Mouse (Mus musculus) megakaryocyte, adult 5-6 weeks (primary cell): ENCODE measurements around the gene Zbtb37. TPM values are rescaled to one million over a fixed set of nuclear protein-coding genes. Genes with fewer than 3 reads are reported as not detected.
A peak's percentile ranks its signal among the peaks of the same experiment; 100 is the strongest.
"Not testable (repeated sequence)": the region's sequence is repeated elsewhere in the genome, so short reads cannot be mapped to it uniquely, and the experiment has no call there.

ENCODE experiments used
- ATAC-seq: 2 replicates; pipeline ENCODE4 v1.8.0; 2016; ENCODE audit warnings: mild to moderate bottlenecking, inconsistent platforms; ENCODE audit not compliant: poor library complexity, severe bottlenecking
- total RNA-seq, 2 experiments: library from RNA; stranded (forward) in 1 of 2; stranded (reverse) in 1 of 2; fragments of 153-499, 151-499 nt in 1 of 2; fragments of 221-1000, 200-1000 nt in 1 of 2; gene quantifications; 2 replicates each; pipeline versions ENCODE4 v1.2.3 to v1.2.4; 2015 to 2017

Gene Zbtb37
- total RNA-seq, 2 experiments from 2014 or later: 5.2 to 7.0 TPM

- ATAC-seq: no peak
These were observed 704 bp downstream of the Zbtb37 start for GRCm38 (mm10) chr1:161033856-161034434.

- no peak for ATAC-seq
These were observed 2.3 kb downstream of the Zbtb37 start for GRCm38 (mm10) chr1:161032345-161032744.

- no peak for ATAC-seq
These were observed 2.8 kb downstream of the Zbtb37 start for GRCm38 (mm10) chr1:161031881-161032280.

GRCm38 (mm10) chr1:161030058-161030457 is 4.6 kb downstream of the Zbtb37 start:
- no peak for ATAC-seq

DNA sequence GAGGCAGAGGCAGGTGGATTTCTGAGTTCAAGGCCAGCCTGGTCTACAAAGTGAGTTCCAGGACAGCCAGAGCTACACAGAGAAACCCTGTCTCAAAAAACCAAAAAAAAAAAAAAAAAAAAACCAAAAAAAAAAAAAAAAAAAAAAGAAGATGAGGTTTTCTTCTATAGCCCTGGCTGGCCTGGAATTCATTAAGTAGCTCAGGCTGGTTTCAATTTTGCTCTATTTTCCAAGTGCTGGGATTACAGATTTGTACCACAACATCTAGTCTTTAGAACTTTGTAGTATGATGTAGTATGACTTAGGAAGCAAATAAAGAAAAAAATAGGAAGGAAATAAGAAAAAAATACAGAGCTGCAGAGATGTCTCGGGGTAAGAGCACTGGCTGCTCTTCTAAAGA is 6.2 kb downstream of the Zbtb37 start:
- not testable (repeated sequence) for ATAC-seq

- peak; percentile 40; the same call in 1 of the 2 replicates for ATAC-seq
These were observed 7.5 kb downstream of the Zbtb37 start for GRCm38 (mm10) chr1:161027196-161027595.

DNA sequence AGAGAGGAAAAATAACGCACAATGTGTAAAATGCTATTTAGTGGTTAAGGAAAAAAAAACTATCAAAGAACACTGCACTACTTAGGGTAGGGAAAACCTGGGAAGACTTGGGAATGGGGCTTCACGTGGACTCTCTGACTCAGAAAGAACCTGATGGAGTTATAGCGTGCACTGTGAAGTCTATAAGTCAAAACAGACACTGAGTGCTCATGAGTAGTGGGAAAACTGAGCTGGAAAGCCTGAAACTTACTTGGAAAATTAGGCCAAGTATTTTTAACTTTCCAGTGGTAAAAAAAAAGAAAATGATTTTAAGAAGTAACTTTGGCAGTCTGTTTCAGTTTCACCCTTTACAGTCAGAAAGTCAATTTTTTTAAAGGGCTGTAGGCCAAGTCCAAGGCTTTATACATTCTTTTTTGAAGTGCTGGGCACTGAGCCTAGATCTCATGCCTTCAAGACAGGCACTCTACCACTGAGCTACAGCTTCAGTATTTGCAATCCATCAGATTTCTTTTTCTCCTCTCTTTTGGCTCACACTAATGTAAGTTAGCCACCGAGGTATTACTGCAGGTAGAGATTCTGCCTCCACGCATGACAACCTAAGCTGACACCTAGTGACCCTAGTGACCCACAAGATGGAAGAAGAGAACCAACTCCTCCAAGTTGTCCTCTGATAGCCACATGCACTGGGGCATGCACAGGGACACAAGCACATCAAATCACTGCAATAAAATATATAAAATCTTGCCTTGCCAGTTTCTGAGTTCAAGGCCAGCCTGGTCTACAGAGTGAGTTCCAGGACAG is 9.0 kb downstream of the Zbtb37 start:
- ATAC-seq: no peak

DNA sequence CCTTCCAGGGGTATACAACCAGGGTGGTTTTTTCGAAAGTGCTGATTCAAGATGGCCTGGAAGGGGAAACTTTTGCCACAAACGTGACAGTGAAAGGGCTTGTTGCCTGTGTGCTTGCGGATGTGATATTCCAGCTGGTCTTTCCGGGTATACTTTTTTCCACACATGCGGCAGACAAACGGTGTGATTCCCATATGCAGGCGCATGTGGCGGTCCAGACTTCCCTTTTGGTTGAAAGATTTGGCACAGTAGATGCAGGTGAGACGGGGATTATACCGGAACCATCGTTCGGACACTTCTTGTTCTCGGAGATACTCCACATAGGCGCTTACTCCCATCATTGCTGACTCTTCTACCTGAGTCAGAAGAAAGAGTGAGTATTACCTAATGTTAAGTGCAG is 14.6 kb downstream of the Zbtb37 start:
- ATAC-seq: no peak

GRCm38 (mm10) chr1:161016378-161016777 is 18.3 kb downstream of the Zbtb37 start:
- no peak for ATAC-seq

DNA sequence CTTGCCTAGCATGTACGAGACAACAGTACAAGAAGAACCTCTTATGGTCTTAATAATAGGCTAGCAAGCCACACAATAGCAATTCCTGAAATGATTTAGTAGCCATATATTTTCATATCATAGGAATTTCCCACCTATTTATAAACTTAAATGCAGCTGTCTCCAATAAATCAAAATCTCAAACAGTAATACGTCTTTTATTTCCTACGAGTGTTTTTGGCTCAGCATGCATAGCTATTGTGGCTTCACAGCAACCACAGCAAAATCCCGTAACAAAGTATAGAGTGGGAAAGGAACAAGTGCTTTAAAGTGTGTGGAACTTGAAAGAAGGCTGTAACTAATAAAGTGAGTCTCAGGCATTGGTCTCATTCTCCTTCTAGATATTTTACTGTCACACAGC is 24.2 kb downstream of the Zbtb37 start:
- ATAC-seq: no peak

DNA sequence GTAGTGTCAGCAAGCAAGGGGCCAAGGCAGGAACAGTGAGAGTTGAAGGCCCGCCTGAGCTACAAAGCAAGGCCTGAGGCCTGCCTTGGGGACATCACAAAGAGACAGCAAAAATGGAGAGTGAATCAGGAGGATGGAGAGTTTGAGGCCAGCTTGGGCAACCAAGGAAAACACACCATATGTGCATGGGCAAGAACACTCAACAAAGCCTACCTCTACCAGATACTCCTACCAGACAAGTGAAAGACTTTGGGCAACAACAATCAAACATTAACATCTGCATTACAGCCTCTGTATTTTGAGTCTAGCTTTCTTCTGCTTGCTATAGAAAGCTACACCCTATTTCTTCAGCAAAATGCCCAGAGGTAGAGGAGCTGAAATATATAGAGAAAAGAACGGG is 26.6 kb downstream of the Zbtb37 start:
- no peak for ATAC-seq

DNA sequence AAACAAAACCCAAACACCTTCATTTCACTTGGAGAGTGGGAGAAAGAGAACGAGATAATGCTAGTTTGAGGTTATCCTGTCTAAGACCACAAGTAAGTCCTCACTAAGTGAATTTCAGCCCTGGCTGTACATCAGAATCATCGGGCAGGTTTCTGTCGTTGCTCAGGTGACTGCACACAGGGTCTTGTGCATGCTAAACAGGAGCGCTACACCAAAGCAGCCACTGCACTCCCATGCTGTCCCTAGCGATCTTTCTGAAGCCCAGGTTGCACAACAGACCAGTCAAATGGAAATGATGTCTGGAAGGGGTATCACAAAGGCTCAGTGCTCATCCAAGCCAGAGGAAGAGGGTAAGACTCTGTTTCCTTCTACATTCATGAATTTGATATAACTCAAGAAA is 28.2 kb downstream of the Zbtb37 start:
- no peak for ATAC-seq

DNA sequence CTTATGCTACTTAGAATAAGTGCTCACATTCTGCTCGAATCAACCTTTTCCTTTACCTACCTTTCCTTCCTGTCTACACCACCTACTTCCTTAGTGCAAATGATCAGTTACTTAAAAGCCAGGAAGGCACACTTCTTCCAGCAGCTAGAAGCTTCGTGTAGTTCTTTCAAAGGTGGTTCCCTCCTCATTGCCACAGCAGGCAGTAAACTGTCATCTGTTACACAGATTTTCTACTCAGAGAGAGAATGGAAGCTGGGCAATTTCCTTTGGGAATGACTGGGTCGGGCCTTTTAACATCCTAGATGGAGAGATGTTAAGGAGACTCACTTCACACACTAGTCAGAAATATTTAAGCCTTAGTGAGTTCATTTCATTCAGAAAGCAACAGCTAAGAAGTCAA is 29.1 kb downstream of the Zbtb37 start:
- ATAC-seq: no peak

GRCm38 (mm10) chr1:161004942-161005341 is 29.7 kb downstream of the Zbtb37 start:
- ATAC-seq: no peak

GRCm38 (mm10) chr1:160993851-160994250 is 40.8 kb downstream of the Zbtb37 start:
- no peak for ATAC-seq

GRCm38 (mm10) chr1:160989395-160989794 is 45.3 kb downstream of the Zbtb37 start:
- no peak for ATAC-seq

DNA sequence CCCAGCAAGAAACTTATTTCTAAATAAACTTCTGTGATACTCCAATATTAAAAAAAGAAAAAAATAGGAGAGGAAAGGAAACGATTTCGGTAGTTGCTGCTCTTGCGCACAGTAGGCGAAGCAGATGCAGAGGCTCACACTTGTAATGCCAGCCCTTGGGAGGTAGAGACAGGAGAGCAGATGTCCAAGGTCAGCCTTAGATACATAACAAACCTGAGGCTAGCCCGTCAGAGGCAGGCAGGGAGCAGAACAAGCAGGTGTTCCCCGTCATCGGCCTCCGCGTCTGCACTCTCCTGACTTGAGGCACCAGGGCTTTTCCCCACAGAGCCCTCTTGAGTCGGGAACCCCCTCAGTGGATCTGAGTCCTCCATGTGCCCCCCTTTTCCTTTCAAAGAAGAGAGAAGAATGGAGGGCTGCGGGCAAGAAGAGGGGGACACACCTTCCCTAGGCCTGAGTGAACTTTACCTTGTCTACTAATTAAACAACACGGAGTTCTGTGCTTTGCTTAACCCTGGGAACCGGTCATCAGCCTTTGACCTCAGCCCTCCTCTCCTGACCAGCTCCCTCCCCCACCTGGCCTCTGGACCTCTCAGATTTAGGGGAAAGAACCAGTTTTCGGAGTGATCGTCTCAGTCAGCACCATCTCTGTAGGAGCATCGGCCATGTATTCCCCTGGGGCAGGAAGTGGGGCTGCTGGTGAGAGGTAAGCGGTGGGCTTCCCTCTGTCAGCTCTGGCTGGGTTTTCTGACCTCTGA is 47.6 kb downstream of the Zbtb37 start:
- ATAC-seq: no peak

DNA sequence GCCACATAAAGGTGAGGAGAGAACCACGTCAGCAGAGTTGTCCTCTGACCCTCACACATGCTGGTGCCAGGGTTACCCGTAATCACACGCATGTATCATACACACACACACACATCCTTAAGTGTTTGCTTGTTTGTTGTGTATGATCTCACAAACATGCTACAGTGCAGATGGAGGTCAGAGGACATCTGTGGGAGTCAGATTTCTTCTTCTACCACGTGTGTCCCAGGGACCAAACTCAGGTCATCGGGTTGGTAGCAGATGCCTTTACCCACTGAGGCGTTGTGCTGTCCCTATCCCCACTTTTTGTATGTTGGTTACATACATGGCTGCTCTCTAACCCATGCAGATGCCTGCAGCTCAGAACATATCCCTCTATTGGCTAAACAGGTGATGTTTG is 49.2 kb downstream of the Zbtb37 start:
- ATAC-seq: no peak

GRCm38 (mm10) chr1:160984731-160985130 is 49.9 kb downstream of the Zbtb37 start:
- ATAC-seq: not testable (repeated sequence)

DNA sequence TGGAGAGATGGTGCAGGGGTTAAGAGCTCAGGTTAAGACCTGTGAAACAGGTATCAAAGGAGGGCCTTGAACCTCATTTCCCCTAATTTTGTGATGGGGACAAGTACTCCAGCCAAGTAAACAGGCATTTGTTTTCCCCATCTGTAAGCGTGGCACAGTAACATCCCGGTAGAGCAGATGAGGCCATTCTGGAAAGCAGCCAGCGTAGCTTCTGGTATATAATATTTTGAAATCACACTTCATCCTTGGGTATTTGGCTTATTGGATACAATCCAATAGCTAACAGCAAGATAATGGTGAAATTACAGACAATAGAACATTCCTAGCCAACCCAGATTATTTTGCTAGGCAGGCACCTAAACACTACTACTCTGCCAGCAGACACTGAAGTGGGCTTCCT is 51.8 kb downstream of the Zbtb37 start:
- ATAC-seq: no peak

DNA sequence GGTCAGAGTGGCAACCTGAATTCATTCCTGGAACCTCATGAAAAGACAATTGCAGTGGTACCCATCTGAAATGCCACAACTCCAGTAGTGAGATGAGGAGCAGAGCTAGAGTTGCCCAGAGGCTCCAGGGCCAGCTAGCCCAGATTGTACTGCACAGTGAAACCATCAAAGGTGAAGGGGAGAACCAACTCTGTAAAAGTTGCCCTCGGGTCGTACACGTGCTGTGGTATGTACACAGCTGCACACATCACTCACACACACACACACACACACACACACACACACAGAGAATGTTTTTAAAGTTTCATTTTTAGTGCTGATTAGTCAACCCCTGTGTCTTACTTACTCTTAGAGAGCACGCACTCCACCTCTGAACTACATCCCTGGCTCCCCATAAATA is 53.3 kb downstream of the Zbtb37 start:
- no peak for ATAC-seq
